Mouse (Mus musculus): ENCODE measurements around the gene Osbpl7. TPM values are rescaled to one million over a fixed set of nuclear protein-coding genes. Genes with fewer than 3 reads are reported as not detected.

Osbpl7 gene
- polyA plus RNA-seq, 1 experiment, result 1.4 TPM

DNA sequence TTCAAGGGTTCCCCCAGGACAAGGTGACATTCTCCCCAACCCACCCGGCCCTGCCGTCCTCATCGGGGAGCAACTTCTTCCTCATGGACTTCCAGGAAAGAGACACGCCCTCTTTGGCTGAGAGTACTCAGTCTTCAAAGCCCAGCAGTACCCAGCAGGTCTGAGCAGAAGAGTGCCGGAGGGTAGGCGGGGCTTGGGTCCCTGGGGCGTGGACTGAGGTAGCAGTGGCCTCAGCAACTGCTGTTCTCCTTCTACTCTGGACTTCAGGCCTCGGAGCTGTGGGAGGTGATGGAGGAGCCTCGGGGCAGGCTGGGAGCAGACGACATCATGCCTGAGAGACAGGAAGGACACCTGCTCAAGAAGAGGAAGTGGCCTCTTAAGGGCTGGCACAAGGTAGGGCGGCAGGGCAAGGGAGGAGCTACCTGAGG lies 1.8 kb downstream of the Osbpl7 start:
- Histone ChIP-seq H3K4me2 (ENCODE audit: low read depth) (peak overlapping the region; percentile 56), H3K36me3 (ENCODE audit: control insufficient read depth, insufficient read depth) (no peaks in the 10 kb centered on the region), H3K4me3 (no peak overlapping the region), H3K79me2 (ENCODE audit: control insufficient read depth, insufficient read depth) (no peaks in the 10 kb centered on the region), H3ac (ENCODE audit: control insufficient read depth, insufficient read length) (no peak overlapping the region), H3K27me3 (ENCODE audit: control insufficient read depth, insufficient read depth, insufficient read length) (no peaks in the 10 kb centered on the region)
- TF ChIP-seq POLR2A (IDR thresholded peaks at IDR 0.05; ENCODE audit: insufficient read length, low read depth) (no peak), SRF (IDR thresholded peaks at IDR 0.05; ENCODE audit: control insufficient read depth, insufficient read length, low read depth) (no peak), TCF3 (IDR thresholded peaks at IDR 0.05; ENCODE audit: insufficient read length, low read depth) (no peak), CEBPB (IDR thresholded peaks at IDR 0.05; ENCODE audit: insufficient read depth, poor library complexity, severe bottlenecking) (no peak), MAX (IDR thresholded peaks at IDR 0.05; ENCODE audit: low read depth) (no peak), POLR2AphosphoS2 (IDR thresholded peaks at IDR 0.05; ENCODE audit: insufficient read length, low read depth) (no peak), E2F4 (IDR thresholded peaks at IDR 0.05; ENCODE audit: insufficient read depth) (no peak), MYOD1 (IDR thresholded peaks at IDR 0.05; ENCODE audit: control insufficient read depth in 1 of 3, insufficient read length in 2 of 3, low read depth in 2 of 3) (no peak), TCF12 (IDR thresholded peaks at IDR 0.05; ENCODE audit: insufficient read depth, poor library complexity, severe bottlenecking) (no peak), MYOG (IDR thresholded peaks at IDR 0.05; ENCODE audit: control insufficient read depth in 1 of 3, insufficient read depth in 1 of 3, insufficient read length in 2 of 3, low read depth in 2 of 3) (no peak), REST (IDR thresholded peaks at IDR 0.05; ENCODE audit: insufficient read depth, insufficient read length) (no peak), USF1 (IDR thresholded peaks at IDR 0.05; ENCODE audit: low read depth) (no peak)

DNA sequence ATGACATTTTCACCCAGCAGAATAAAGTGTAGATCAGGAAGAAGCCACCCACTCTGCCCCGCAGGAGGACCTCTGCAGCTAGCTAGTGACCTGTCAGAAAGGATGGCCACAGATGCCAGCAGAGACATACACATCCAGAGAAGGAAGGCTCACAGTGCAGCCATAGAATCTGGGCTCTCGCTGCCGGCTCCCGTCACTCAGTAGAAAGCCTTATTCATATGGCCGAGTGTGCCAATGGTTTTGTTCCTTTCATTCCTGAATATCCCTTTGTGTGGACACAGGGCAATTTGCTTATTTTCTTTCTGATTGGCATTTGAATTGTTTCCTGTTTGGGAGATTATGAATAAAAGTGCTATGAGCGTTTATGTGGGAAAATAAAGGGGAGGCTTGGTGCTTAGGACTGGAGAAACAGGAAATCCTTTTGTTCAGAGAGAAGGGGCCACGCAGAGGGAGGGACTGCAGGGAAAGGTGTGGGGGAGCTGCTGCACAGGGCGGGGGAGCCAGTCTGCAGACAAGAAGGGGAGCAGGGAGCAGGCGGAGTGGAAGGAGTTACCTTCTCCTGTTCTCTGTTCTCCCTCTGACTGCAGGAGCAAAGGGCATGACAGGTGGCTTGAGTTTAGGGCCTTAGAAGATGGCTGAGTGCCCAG lies 13.0 kb downstream of the Osbpl7 start:
- Histone ChIP-seq H3K36me3 (ENCODE audit: control insufficient read depth, insufficient read depth) (no peaks in the 10 kb centered on the region), H3K79me2 (ENCODE audit: control insufficient read depth, insufficient read depth) (no peaks in the 10 kb centered on the region), H3K4me3 (no peak overlapping the region), H3K27me3 (ENCODE audit: control insufficient read depth, insufficient read depth, insufficient read length) (no peaks in the 10 kb centered on the region), H3ac (ENCODE audit: control insufficient read depth, insufficient read length) (no peak overlapping the region), H3K4me2 (ENCODE audit: low read depth) (no peak overlapping the region)
- TF ChIP-seq CEBPB (IDR thresholded peaks at IDR 0.05; ENCODE audit: insufficient read depth, poor library complexity, severe bottlenecking) (no peak), POLR2A (IDR thresholded peaks at IDR 0.05; ENCODE audit: insufficient read length, low read depth) (no peak), MYOD1 (IDR thresholded peaks at IDR 0.05; ENCODE audit: control insufficient read depth in 1 of 3, insufficient read length in 2 of 3, low read depth in 2 of 3) (no peak), USF1 (IDR thresholded peaks at IDR 0.05; ENCODE audit: low read depth) (no peak), SRF (IDR thresholded peaks at IDR 0.05; ENCODE audit: control insufficient read depth, insufficient read length, low read depth) (no peak), TCF3 (IDR thresholded peaks at IDR 0.05; ENCODE audit: insufficient read length, low read depth) (no peak), POLR2AphosphoS2 (IDR thresholded peaks at IDR 0.05; ENCODE audit: insufficient read length, low read depth) (no peak), E2F4 (IDR thresholded peaks at IDR 0.05; ENCODE audit: insufficient read depth) (no peak), TCF12 (IDR thresholded peaks at IDR 0.05; ENCODE audit: insufficient read depth, poor library complexity, severe bottlenecking) (no peak), MAX (IDR thresholded peaks at IDR 0.05; ENCODE audit: low read depth) (no peak), REST (IDR thresholded peaks at IDR 0.05; ENCODE audit: insufficient read depth, insufficient read length) (no peak), MYOG (IDR thresholded peaks at IDR 0.05; ENCODE audit: control insufficient read depth in 1 of 3, insufficient read depth in 1 of 3, insufficient read length in 2 of 3, low read depth in 2 of 3) (no peak)

DNA sequence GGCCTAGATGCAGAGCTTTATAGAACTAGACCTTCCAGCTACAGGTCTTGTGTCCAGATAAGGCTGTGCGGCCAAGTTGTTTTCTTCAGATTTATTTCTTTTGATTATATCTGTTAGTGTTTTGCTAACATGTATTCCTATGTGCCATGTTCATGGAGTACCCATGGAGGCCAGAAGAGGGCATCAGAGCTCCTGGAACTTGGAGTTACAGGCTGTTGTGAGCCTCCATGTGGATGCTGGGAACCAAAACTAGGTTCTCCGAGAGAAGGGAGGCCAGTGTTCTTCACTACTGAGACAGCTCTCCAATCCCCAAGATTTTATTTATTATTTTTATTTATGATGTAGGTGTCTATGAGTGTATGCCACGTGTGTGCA lies 13.5 kb downstream of the Osbpl7 start:
- H3K36me3 ChIP-seq (ENCODE audit: control insufficient read depth, insufficient read depth), result no peaks in the 10 kb centered on the region
- no peak overlapping the region for H3K4me2 ChIP-seq (ENCODE audit: low read depth)
- H3ac ChIP-seq (ENCODE audit: control insufficient read depth, insufficient read length), result no peak overlapping the region
- TF ChIP-seq USF1 (IDR thresholded peaks at IDR 0.05; ENCODE audit: low read depth) (no peak), MAX (IDR thresholded peaks at IDR 0.05; ENCODE audit: low read depth) (no peak), POLR2A (IDR thresholded peaks at IDR 0.05; ENCODE audit: insufficient read length, low read depth) (no peak), TCF3 (IDR thresholded peaks at IDR 0.05; ENCODE audit: insufficient read length, low read depth) (no peak), MYOD1 (IDR thresholded peaks at IDR 0.05; ENCODE audit: control insufficient read depth in 1 of 3, insufficient read length in 2 of 3, low read depth in 2 of 3) (no peak), SRF (IDR thresholded peaks at IDR 0.05; ENCODE audit: control insufficient read depth, insufficient read length, low read depth) (no peak), E2F4 (IDR thresholded peaks at IDR 0.05; ENCODE audit: insufficient read depth) (no peak), REST (IDR thresholded peaks at IDR 0.05; ENCODE audit: insufficient read depth, insufficient read length) (no peak), POLR2AphosphoS2 (IDR thresholded peaks at IDR 0.05; ENCODE audit: insufficient read length, low read depth) (no peak), MYOG (IDR thresholded peaks at IDR 0.05; ENCODE audit: control insufficient read depth in 1 of 3, insufficient read depth in 1 of 3, insufficient read length in 2 of 3, low read depth in 2 of 3) (no peak)
- H3K79me2 ChIP-seq (ENCODE audit: control insufficient read depth, insufficient read depth), result no peaks in the 10 kb centered on the region
- H3K4me3 ChIP-seq, result no peak overlapping the region
- H3K27me3 ChIP-seq (ENCODE audit: control insufficient read depth, insufficient read depth, insufficient read length), result no peaks in the 10 kb centered on the region

DNA sequence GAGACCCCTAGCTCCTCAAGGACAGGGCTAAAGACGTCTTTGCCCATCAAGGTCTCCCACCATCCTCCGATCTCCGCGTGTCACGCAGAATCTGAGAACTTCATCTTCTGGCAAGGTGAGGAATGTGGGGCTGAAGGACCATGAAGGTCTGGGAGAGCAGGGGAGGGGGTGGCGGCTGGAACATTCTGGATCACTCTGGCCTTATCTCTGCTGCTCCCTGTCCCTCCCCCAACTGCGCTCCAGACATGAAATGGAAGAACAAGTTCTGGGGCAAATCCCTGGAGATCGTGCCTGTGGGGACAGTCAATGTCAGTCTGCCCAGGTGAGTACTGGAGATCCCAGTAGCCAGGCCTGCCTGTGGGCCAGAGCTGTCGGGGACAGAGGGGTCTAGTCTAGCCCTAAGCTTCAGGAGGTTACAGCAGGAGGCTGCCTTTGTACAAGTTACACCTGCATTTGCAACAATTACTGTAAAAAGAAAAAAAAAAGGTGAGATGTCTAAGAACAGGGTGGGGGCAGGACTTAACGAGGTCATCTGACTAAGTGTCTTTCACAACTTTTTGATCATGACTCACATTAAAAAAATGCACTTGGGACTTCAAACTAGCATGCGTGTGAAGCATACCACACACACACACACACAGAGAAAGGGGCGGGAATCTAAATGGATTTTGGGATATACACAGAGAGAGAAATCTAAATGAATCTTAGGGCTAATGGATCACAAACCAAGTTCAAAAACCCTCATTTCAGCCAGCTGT lies 15.3 kb downstream of the Osbpl7 start:
- no peak overlapping the region for H3K4me3 ChIP-seq
- H3ac ChIP-seq (ENCODE audit: control insufficient read depth, insufficient read length), result no peak overlapping the region
- no peaks in the 10 kb centered on the region for H3K79me2 ChIP-seq (ENCODE audit: control insufficient read depth, insufficient read depth)
- H3K4me2 ChIP-seq (ENCODE audit: low read depth), result no peak overlapping the region
- no peaks in the 10 kb centered on the region for H3K36me3 ChIP-seq (ENCODE audit: control insufficient read depth, insufficient read depth)
- TF ChIP-seq MYOG (IDR thresholded peaks at IDR 0.05; ENCODE audit: control insufficient read depth in 1 of 3, insufficient read depth in 1 of 3, insufficient read length in 2 of 3, low read depth in 2 of 3) (no peak), REST (IDR thresholded peaks at IDR 0.05; ENCODE audit: insufficient read depth, insufficient read length) (no peak), CEBPB (IDR thresholded peaks at IDR 0.05; ENCODE audit: insufficient read depth, poor library complexity, severe bottlenecking) (0 out of 2 replicates have a peak, but pooled peaks have one; percentile 14), TCF12 (IDR thresholded peaks at IDR 0.05; ENCODE audit: insufficient read depth, poor library complexity, severe bottlenecking) (no peak), E2F4 (IDR thresholded peaks at IDR 0.05; ENCODE audit: insufficient read depth) (no peak)
- H3K27me3 ChIP-seq (ENCODE audit: control insufficient read depth, insufficient read depth, insufficient read length), result no peaks in the 10 kb centered on the region

All from myocyte (in vitro differentiated cells).